Mouse (Mus musculus) retina, embryonic 14.5 days (tissue): ENCODE data around the gene Pde4a.

Source experiments
- DNase-seq: peaks from one replicate; pipeline ENCODE4 v3.0.0-alpha.2; 2015; ENCODE audit warnings: low spot score

Gene Pde4a

GRCm38 (mm10) chr9:21165041-21165951 is at the start of gene Pde4a:
Gene Pde4a (plus strand): TSS chr9:21165714.
- peak; percentile 51 for DNase-seq

- no peak for DNase-seq
Measured at GRCm38 (mm10) chr9:21117073-21117472, 48.4 kb upstream of the Pde4a start.

GRCm38 (mm10) chr9:21121483-21121882 is 44.0 kb upstream of the Pde4a start:
- no peak for DNase-seq

GRCm38 (mm10) chr9:21124837-21125236 is 40.7 kb upstream of the Pde4a start:
- DNase-seq: no peak

- DNase-seq: no peak
Measured at GRCm38 (mm10) chr9:21125502-21126258, 39.8 kb upstream of the Pde4a start.

GRCm38 (mm10) chr9:21126259-21126627 is 39.3 kb upstream of the Pde4a start:
- no peak for DNase-seq

- DNase-seq: peak; percentile 95
Measured at GRCm38 (mm10) chr9:21131059-21131956, 34.2 kb upstream of the Pde4a start, which contains the start of gene Tyk2. Gene Tyk2 (minus strand): TSS chr9:21131243.

GRCm38 (mm10) chr9:21132102-21132775 is 33.3 kb upstream of the Pde4a start:
- DNase-seq: peak; percentile 28

GRCm38 (mm10) chr9:21133064-21133707 is 32.3 kb upstream of the Pde4a start:
- no peak for DNase-seq

GRCm38 (mm10) chr9:21134595-21135328 is 30.8 kb upstream of the Pde4a start:
- no peak for DNase-seq

GRCm38 (mm10) chr9:21135329-21135890 is 30.1 kb upstream of the Pde4a start:
- DNase-seq: no peak

GRCm38 (mm10) chr9:21135941-21136381 is 29.6 kb upstream of the Pde4a start:
- DNase-seq: no peak

GRCm38 (mm10) chr9:21136401-21136800 is 29.1 kb upstream of the Pde4a start:
- DNase-seq: no peak

GRCm38 (mm10) chr9:21137229-21137628 is 28.3 kb upstream of the Pde4a start:
- peak; percentile 81 for DNase-seq

- no peak for DNase-seq
Measured at GRCm38 (mm10) chr9:21138386-21138785, 27.1 kb upstream of the Pde4a start.

GRCm38 (mm10) chr9:21141922-21142321 is 23.6 kb upstream of the Pde4a start:
- DNase-seq: no peak

GRCm38 (mm10) chr9:21144361-21144760 is 21.2 kb upstream of the Pde4a start:
- no peak for DNase-seq

GRCm38 (mm10) chr9:21145431-21145830 is 20.1 kb upstream of the Pde4a start:
- DNase-seq: no peak

GRCm38 (mm10) chr9:21146722-21147121 is 18.8 kb upstream of the Pde4a start:
- no peak for DNase-seq

GRCm38 (mm10) chr9:21148427-21148826 is 17.1 kb upstream of the Pde4a start:
- DNase-seq: no peak
